Mouse (Mus musculus) lung, postnatal 0 days (tissue): ENCODE results near the gene Gm20547. TPM values are rescaled to one million over a fixed set of nuclear protein-coding genes. Genes with fewer than 3 reads are reported as not detected.
A peak's percentile ranks its signal among the peaks of the same experiment; 100 is the strongest.

Experiments used
- ATAC-seq: fragments of 200-750 bp; cut with Nextera tagmentation; 2 replicates; pipeline ENCODE4 v1.8.0; 2017; ENCODE audit warnings: moderate library complexity
- DNase-seq: peaks from one replicate; pipeline ENCODE4 v3.0.0-alpha.2; 2016; ENCODE audit warnings: low spot score
- H3K27ac ChIP-seq: fragments of 300-500 bp; sonication (generic); 2 replicates; pipeline ENCODE4 v1.5.1; 2014; ENCODE audit warnings: antibody characterized with exemption, mild to moderate bottlenecking, low read length, mixed read lengths
- H3K27me3 ChIP-seq: fragments of 300-500 bp; sonication (generic); replicated peaks from 2 replicates; pipeline ENCODE4 v1.6.1; 2014; ENCODE audit warnings: low read length, mixed read lengths; ENCODE audit not compliant: insufficient read depth
- H3K36me3 ChIP-seq: fragments of 300-500 bp; sonication (generic); 2 replicates; pipeline ENCODE4 v1.6.1; 2014; ENCODE audit warnings: low read length, mixed read lengths; ENCODE audit not compliant: insufficient read depth
- H3K4me1 ChIP-seq: fragments of 300-500 bp; sonication (generic); 2 replicates; pipeline ENCODE4 v1.6.1; 2014; ENCODE audit warnings: antibody characterized with exemption, low read depth, low read length, mixed read lengths; ENCODE audit not compliant: insufficient read depth
- H3K4me2 ChIP-seq: fragments of 300-500 bp; sonication (generic); replicated peaks from 2 replicates; pipeline ENCODE4 v1.6.1; 2014; ENCODE audit warnings: low read depth, mild to moderate bottlenecking, low read length, moderate library complexity, mixed read lengths
- H3K4me3 ChIP-seq: fragments of 300-500 bp; sonication (generic); 2 replicates; pipeline ENCODE4 v1.5.1; 2014; ENCODE audit warnings: low read depth, low read length
- H3K9ac ChIP-seq: fragments of 300-500 bp; sonication (generic); replicated peaks from 2 replicates; pipeline ENCODE4 v1.6.1; 2014; ENCODE audit warnings: low read depth, mild to moderate bottlenecking
- H3K9me3 ChIP-seq: fragments of 300-500 bp; sonication (generic); 2 replicates; pipeline ENCODE4 v1.6.1; 2016; ENCODE audit warnings: low read length, mixed read lengths
- CTCF ChIP-seq: IDR thresholded peaks from 2 replicates; pipeline ENCODE4 v1.5.1; 2016; ENCODE audit warnings: antibody characterized with exemption, mild to moderate bottlenecking
- EP300 ChIP-seq: IDR thresholded peaks from 2 replicates; pipeline ENCODE4 v1.6.1; 2016; ENCODE audit warnings: antibody characterized with exemption, mild to moderate bottlenecking, control low read depth
- WGBS: fragments of 180-500 bp; shearing (Covaris S2); extraction: QIAGEN DNeasy Blood & Tissue Kit; methylation state at CpG from one replicate; pipeline ENCODE4 v1.1.7; 2014; 5-methylcytosine and 5-hydroxymethylcytosine counted together
- polyA plus RNA-seq: library from polyadenylated mRNA; unstranded; fragments of >200 nt; fragmentation: Nextera tagmentation; extraction: Ambion mirVana; gene quantifications from 2 replicates; pipeline ENCODE4 v1.2.1, GENCODE M21; 2015

The Gm20547 gene
- polyA plus RNA-seq, 1 experiment from 2014 or later: not detected

DNA sequence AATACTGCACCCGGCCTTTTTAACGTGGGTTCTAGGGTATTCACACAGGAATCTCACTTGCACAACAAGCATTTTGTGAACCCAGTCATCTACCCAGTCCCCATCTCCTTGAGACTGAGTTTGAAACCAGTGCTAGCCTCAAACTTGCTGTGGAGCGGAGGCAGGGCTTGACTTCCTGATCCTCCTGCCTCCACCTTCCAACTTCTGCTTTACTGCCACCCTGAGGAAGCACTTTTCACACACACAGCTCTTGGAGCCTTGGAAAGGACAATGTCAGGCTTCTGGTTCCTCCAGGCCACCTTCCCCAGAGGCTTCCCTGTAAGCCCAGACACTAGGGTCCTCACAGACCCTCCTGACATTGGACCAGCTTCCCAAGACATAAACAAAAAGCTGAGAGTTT, 1.5 kb upstream of the Gm20547 start:
- Histone ChIP-seq H3K27ac (no peak overlapping the region), H3K4me2 (no peak overlapping the region), H3K4me3 (no peak overlapping the region), H3K9ac (no peak overlapping the region), H3K36me3 (no peaks in the 10 kb centered on the region), H3K27me3 (no peaks in the 10 kb centered on the region), H3K9me3 (no peaks in the 10 kb centered on the region), H3K4me1 (no peaks in the 10 kb centered on the region)
- DNase-seq: no peak
- ATAC-seq: no peak
- 72% methylated on average over 3 of the region's 3 CpGs for WGBS
- TF ChIP-seq CTCF: peak; percentile 29
- TF ChIP-seq EP300: no peak

DNA sequence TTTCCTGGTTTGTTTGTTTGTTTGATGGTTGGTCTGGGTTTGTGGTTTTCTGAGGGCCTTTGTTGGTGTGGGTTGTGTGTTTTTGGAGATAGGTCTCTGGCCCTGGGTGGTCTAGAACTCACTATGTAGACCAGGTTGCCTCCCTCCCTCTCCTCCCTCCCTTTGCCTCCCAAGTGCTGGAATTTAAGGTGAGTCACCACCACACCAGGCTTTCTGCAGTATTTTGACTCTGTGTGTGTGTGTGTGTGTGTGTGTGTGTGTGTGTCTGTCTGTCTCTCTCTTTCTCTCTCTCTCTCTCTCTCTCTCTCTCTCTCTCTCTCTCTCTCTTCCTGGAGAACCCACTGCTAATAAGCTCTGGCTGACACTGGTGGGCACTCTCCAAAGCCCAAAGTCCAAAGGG, 676 bp downstream of the Gm20547 start:
- ATAC-seq (no peak), DNase-seq (no peak)
- H3K36me3 ChIP-seq: no peaks in the 10 kb centered on the region
- TF ChIP-seq CTCF (no peak), EP300 (no peak)
- no peaks in the 10 kb centered on the region for H3K27me3 ChIP-seq
- H3K4me1 ChIP-seq: no peaks in the 10 kb centered on the region
- no peak overlapping the region for H3K9ac ChIP-seq
- peak overlapping the region; percentile 36 for H3K4me2 ChIP-seq
- no peaks in the 10 kb centered on the region for H3K9me3 ChIP-seq
- no peak overlapping the region for H3K27ac ChIP-seq
- H3K4me3 ChIP-seq: no peak overlapping the region

DNA sequence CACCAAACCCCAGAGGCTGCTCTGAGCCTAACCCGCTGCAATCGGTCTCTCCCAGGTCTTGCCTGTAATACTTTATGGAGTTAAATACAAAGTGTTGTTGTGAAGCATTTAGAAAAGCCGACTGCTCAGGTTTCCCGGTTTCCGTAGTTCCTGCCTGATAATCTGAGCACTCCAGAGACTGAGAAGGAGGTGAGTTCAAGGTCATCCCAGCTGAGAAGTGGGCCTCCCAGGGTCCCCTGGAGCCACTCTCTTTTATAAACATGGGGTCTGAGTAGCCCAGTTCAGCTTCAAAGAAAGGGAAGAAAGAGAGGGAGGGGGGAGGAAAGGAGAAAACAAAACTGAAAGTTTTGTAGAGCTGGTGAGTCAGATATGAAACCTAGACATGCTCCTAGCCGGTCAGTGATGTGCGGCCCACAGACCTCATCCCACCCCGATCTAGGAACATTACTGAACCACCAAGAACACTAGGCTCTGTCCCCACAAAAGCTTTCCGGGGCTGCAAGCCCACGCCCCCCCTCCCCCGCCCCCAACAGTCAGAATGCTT, 2.4 kb downstream of the Gm20547 start, which contains the start of gene Zbtb12:
Gene Zbtb12, plus strand, starts transcription at position 148 of the 544 bp plus-strand sequence.
- DNase-seq (no peak), ATAC-seq (no peak)
- H3K4me3 ChIP-seq: no peak within 1 kb of the TSS
- H3K27me3 ChIP-seq: no peaks in the 10 kb centered on the region
- H3K9ac ChIP-seq: no peak within 1 kb of the TSS
- WGBS: 51% methylated on average over 11 of the region's 11 CpGs
- no peaks in the 10 kb centered on the region for H3K4me1 ChIP-seq
- H3K36me3 ChIP-seq: no peaks in the 10 kb centered on the region
- H3K9me3 ChIP-seq: no peaks in the 10 kb centered on the region
- H3K4me2 ChIP-seq: no peak within 1 kb of the TSS
- no peak within 1 kb of the TSS for H3K27ac ChIP-seq
- no peak for TF ChIP-seq CTCF
- no peak for TF ChIP-seq EP300

DNA sequence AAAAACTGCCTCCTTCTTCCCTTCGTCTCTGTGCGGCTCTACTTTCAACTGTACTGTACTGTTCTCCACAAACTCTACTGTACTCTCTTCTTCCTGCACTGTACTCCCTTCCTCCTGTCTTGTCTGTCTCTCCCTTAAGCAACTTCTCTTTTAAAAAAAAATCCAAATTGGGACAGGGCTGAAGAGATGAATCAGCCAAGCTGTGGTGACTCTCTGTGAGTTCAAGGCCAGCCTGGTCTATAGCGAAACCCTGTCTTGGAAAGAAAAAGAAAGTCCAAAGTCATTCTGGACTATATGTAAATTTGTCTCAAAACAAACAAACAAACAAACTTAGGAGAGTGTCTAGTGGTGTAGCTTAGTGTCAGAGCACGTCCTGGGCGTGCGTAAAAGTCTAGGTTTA, 7.5 kb downstream of the Gm20547 start:
- DNase-seq: no peak
- TF ChIP-seq CTCF: no peak
- TF ChIP-seq EP300: no peak
- Histone ChIP-seq H3K36me3 (no peaks in the 10 kb centered on the region), H3K27me3 (no peaks in the 10 kb centered on the region), H3K4me3 (no peak overlapping the region), H3K4me2 (no peak overlapping the region), H3K9me3 (no peaks in the 10 kb centered on the region), H3K27ac (no peak overlapping the region), H3K9ac (no peak overlapping the region), H3K4me1 (no peaks in the 10 kb centered on the region)
- WGBS: 87% methylated on average over 6 of the region's 6 CpGs
- ATAC-seq: no peak

DNA sequence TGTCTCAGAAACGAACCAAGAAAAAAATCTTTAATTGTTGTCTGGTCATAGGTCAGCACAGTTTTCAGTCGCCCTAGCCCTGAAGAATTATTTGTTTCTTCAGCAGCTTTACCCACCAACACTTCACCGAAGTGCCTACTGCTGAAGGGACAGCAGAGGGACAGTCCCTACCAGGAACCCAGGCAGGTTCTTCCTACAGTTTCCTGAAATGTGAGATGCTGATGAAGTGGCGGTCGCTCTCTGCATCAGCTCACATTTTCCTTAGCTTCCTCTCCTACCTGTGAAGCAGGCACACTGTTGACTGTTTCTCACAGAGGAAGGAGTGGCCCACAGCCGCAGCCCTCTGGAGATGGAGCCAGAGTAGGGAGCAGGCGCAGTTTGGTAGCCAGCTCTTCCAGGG, 15.9 kb downstream of the Gm20547 start:
- ATAC-seq (no peak), DNase-seq (no peak)
- Histone ChIP-seq H3K9ac (no peak overlapping the region), H3K27ac (no peak overlapping the region), H3K4me1 (no peaks in the 10 kb centered on the region), H3K9me3 (no peaks in the 10 kb centered on the region), H3K27me3 (no peaks in the 10 kb centered on the region), H3K4me2 (no peak overlapping the region), H3K36me3 (no peaks in the 10 kb centered on the region), H3K4me3 (no peak overlapping the region)
- WGBS: 47% methylated on average over 7 of the region's 7 CpGs
- TF ChIP-seq EP300: no peak
- no peak for TF ChIP-seq CTCF

DNA sequence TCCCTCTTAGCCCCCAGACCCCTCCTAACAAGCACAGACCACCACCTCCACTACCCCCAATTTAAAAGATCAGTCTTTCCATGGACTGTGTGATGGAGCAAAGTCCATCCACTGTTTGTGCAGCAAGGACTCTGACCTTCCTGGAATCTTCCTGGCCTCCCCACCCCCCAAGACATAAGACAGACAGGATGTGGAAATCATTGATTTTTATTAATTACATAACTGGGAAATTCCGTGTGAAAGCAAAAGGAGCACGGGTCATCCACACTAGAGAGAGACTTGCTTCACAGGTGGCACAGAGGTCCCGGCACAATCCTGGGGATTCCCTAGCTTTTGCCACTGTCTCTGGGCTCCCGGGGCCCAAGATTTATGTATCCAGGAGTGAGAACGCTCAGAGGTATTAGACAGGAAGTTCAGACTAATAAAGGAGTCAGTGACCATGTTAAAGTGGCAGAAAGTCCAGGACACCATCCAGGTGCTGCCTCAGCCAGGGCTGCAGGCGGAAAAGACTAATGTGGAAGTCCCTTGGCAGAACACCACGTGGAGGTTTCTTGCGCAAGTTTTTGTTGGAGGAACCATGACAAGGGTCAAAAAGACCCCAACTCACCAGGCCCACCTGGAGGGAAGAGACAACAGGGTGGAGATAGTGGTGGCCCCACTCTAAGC, 19.3 kb downstream of the Gm20547 start, which contains the start of gene Cfb:
Gene Cfb, minus strand, starts transcription at position 103 of the 666 bp plus-strand sequence.
- H3K4me2 ChIP-seq: no peak within 1 kb of the TSS
- H3K9ac ChIP-seq: no peak within 1 kb of the TSS
- H3K36me3 ChIP-seq: no peaks in the 10 kb centered on the region
- no peaks in the 10 kb centered on the region for H3K9me3 ChIP-seq
- no peak within 1 kb of the TSS for H3K27ac ChIP-seq
- ATAC-seq: no peak
- TF ChIP-seq EP300 (no peak), CTCF (no peak)
- H3K4me3 ChIP-seq: no peak within 1 kb of the TSS
- 47% methylated on average over 8 of the region's 8 CpGs for WGBS
- no peaks in the 10 kb centered on the region for H3K4me1 ChIP-seq
- H3K27me3 ChIP-seq: no peaks in the 10 kb centered on the region
- DNase-seq: no peak
